Mouse (Mus musculus) intestine, embryonic 15.5 days (tissue): ENCODE data around the gene Plin1. TPM values are rescaled to one million over a fixed set of nuclear protein-coding genes. Genes with fewer than 3 reads are reported as not detected.

Experiments used
- ATAC-seq: fragments of 200-750 bp; cut with Nextera tagmentation; 2 replicates; pipeline ENCODE4 v1.8.0; 2017; ENCODE audit warnings: moderate TSS enrichment, moderate library complexity
- H3K27ac ChIP-seq: fragments of 300-500 bp; sonication (generic); 2 replicates; pipeline ENCODE4 v1.5.1; 2015; ENCODE audit warnings: mild to moderate bottlenecking, inconsistent platforms
- H3K27me3 ChIP-seq: fragments of 300-500 bp; sonication (generic); replicated peaks from 2 replicates; pipeline ENCODE4 v1.6.1; 2015; ENCODE audit warnings: inconsistent platforms
- H3K36me3 ChIP-seq: fragments of 300-500 bp; sonication (generic); 2 replicates; pipeline ENCODE4 v1.6.1; 2015; ENCODE audit warnings: inconsistent platforms
- H3K4me1 ChIP-seq: fragments of 300-500 bp; sonication (generic); replicated peaks from 2 replicates; pipeline ENCODE4 v1.6.1; 2015; ENCODE audit warnings: inconsistent platforms
- H3K4me2 ChIP-seq: fragments of 300-500 bp; sonication (generic); replicated peaks from 2 replicates; pipeline ENCODE4 v1.6.1; 2015; ENCODE audit warnings: mild to moderate bottlenecking, inconsistent platforms
- H3K4me3 ChIP-seq: fragments of 300-500 bp; sonication (generic); replicated peaks from 2 replicates; pipeline ENCODE4 v1.5.1; 2015; ENCODE audit warnings: inconsistent platforms
- H3K9ac ChIP-seq: fragments of 300-500 bp; sonication (generic); 2 replicates; pipeline ENCODE4 v1.6.1; 2015; ENCODE audit warnings: inconsistent platforms
- H3K9me3 ChIP-seq: fragments of 300-500 bp; sonication (generic); 2 replicates; pipeline ENCODE4 v1.6.1; 2016; ENCODE audit warnings: inconsistent platforms
- WGBS: fragments of 180-500 bp; shearing (Covaris S2); methylation state at CpG from one replicate; pipeline ENCODE4 v1.1.7; 2015; 5-methylcytosine and 5-hydroxymethylcytosine counted together
- polyA plus RNA-seq: library from polyadenylated mRNA; unstranded; fragments of >200 nt; fragmentation: Nextera tagmentation; extraction: Ambion mirVana; gene quantifications from 2 replicates; pipeline ENCODE4 v1.2.1, GENCODE M21; 2015

Gene Plin1
- polyA plus RNA-seq, 1 experiment from 2014 or later = not detected

- Histone ChIP-seq H3K27ac (no peak overlapping the region), H3K4me1 (0 out of 2 replicates have a peak, but pooled peaks cover 8% of the 10 kb centered on the region), H3K9me3 (no peaks in the 10 kb centered on the region), H3K27me3 (no peaks in the 10 kb centered on the region), H3K9ac (no peak overlapping the region), H3K36me3 (no peaks in the 10 kb centered on the region), H3K4me3 (no peak overlapping the region), H3K4me2 (no peak overlapping the region)
- ATAC-seq = 0 out of 2 replicates have a peak, but pooled peaks have one; percentile 9
- WGBS = 66% methylated on average over 11 of the region's 11 CpGs
Measured at GRCm38 (mm10) chr7:79729743-79730370, 2.8 kb downstream of the Plin1 start.

GRCm38 (mm10) chr7:79729169-79729568 lies 3.5 kb downstream of the Plin1 start:
- Histone ChIP-seq H3K4me2 (no peak overlapping the region), H3K36me3 (no peaks in the 10 kb centered on the region), H3K4me3 (no peak overlapping the region), H3K9me3 (no peaks in the 10 kb centered on the region), H3K27me3 (no peaks in the 10 kb centered on the region), H3K4me1 (0 out of 2 replicates have a peak, but pooled peaks cover 4% of the 10 kb centered on the region), H3K9ac (no peak overlapping the region), H3K27ac (no peak overlapping the region)
- ATAC-seq = 0 out of 2 replicates have a peak, but pooled peaks have one; percentile 17
- WGBS = 3% methylated on average over 8 of the region's 8 CpGs

- no peak overlapping the region for H3K4me3 ChIP-seq
- H3K27ac ChIP-seq = no peak overlapping the region
- WGBS = 33% methylated on average over 6 of the region's 6 CpGs
- no peaks in the 10 kb centered on the region for H3K4me1 ChIP-seq
- ATAC-seq = peak; percentile 48
- H3K9ac ChIP-seq = no peak overlapping the region
- no peaks in the 10 kb centered on the region for H3K9me3 ChIP-seq
- no peaks in the 10 kb centered on the region for H3K36me3 ChIP-seq
- H3K4me2 ChIP-seq = no peak overlapping the region
- H3K27me3 ChIP-seq = no peaks in the 10 kb centered on the region; the same call in 1 of the 2 replicates
Measured at GRCm38 (mm10) chr7:79728219-79728618, 4.5 kb downstream of the Plin1 start.

- Histone ChIP-seq H3K36me3 (no peaks in the 10 kb centered on the region), H3K27ac (no peak overlapping the region), H3K4me1 (no peaks in the 10 kb centered on the region), H3K4me2 (no peak overlapping the region), H3K9ac (no peak overlapping the region), H3K27me3 (peaks cover 4% of the 10 kb centered on the region; the same call in 1 of the 2 replicates), H3K4me3 (no peak overlapping the region), H3K9me3 (no peaks in the 10 kb centered on the region)
- 7% methylated on average over 2 of the region's 2 CpGs for WGBS
- ATAC-seq = no peak
Measured at GRCm38 (mm10) chr7:79727091-79727490, 5.6 kb downstream of the Plin1 start.

GRCm38 (mm10) chr7:79721386-79721977 lies 11.2 kb downstream of the Plin1 start:
- no peaks in the 10 kb centered on the region for H3K9me3 ChIP-seq
- 0 out of 2 replicates have a peak overlapping the region, but pooled peaks have one; percentile 56 for H3K27ac ChIP-seq
- no peaks in the 10 kb centered on the region for H3K36me3 ChIP-seq
- WGBS = under 1% methylated on average over 48 of the region's 48 CpGs
- ATAC-seq = peak; percentile 82
- H3K4me1 ChIP-seq = no peaks in the 10 kb centered on the region; the same call in none of the 2 replicates
- peak overlapping the region; percentile 73 for H3K9ac ChIP-seq
- H3K4me3 ChIP-seq = peak overlapping the region; percentile 64
- H3K27me3 ChIP-seq = peaks cover 4% of the 10 kb centered on the region
- peak overlapping the region; percentile 97 for H3K4me2 ChIP-seq

- under 1% methylated on average over 55 of the region's 55 CpGs for WGBS
- Histone ChIP-seq H3K4me1 (peaks cover 6% of the 10 kb centered on the region), H3K27me3 (0 out of 2 replicates have a peak, but pooled peaks cover 7% of the 10 kb centered on the region), H3K9ac (peak within 1 kb of the TSS; percentile 71), H3K9me3 (no peaks in the 10 kb centered on the region), H3K36me3 (no peaks in the 10 kb centered on the region), H3K4me2 (peak within 1 kb of the TSS; percentile 89), H3K27ac (peak within 1 kb of the TSS; percentile 44; the same call in 1 of the 2 replicates), H3K4me3 (peak within 1 kb of the TSS; percentile 65)
- peak; percentile 97 for ATAC-seq
Measured at GRCm38 (mm10) chr7:79715187-79715981, 17.3 kb downstream of the Plin1 start, which contains the start of gene Kif7. Kif7 (minus strand) TSS chr7:79715720.

GRCm38 (mm10) chr7:79710831-79711230 lies 21.9 kb downstream of the Plin1 start:
- Histone ChIP-seq H3K36me3 (0 out of 2 replicates have a peak, but pooled peaks cover 5% of the 10 kb centered on the region), H3K9ac (no peak overlapping the region), H3K27ac (no peak overlapping the region), H3K4me3 (no peak overlapping the region), H3K4me2 (peak overlapping the region; percentile 86; the same call in 1 of the 2 replicates), H3K4me1 (peaks cover 11% of the 10 kb centered on the region), H3K9me3 (no peaks in the 10 kb centered on the region), H3K27me3 (0 out of 2 replicates have a peak, but pooled peaks cover 13% of the 10 kb centered on the region)
- WGBS = 51% methylated on average over 17 of the region's 17 CpGs
- no peak for ATAC-seq

GRCm38 (mm10) chr7:79710130-79710607 lies 22.5 kb downstream of the Plin1 start:
- peak; percentile 84 for ATAC-seq
- WGBS = 3% methylated on average over 55 of the region's 55 CpGs
- Histone ChIP-seq H3K4me2 (peak overlapping the region; percentile 86), H3K9ac (peak overlapping the region; percentile 44), H3K27me3 (0 out of 2 replicates have a peak, but pooled peaks cover 13% of the 10 kb centered on the region), H3K9me3 (no peaks in the 10 kb centered on the region), H3K27ac (no peak overlapping the region), H3K4me1 (peaks cover 10% of the 10 kb centered on the region), H3K4me3 (peak overlapping the region; percentile 45), H3K36me3 (0 out of 2 replicates have a peak, but pooled peaks cover 5% of the 10 kb centered on the region)

GRCm38 (mm10) chr7:79705210-79705609 lies 27.5 kb downstream of the Plin1 start:
- Histone ChIP-seq H3K4me2 (no peak overlapping the region), H3K36me3 (peaks cover 11% of the 10 kb centered on the region; the same call in 1 of the 2 replicates), H3K9ac (no peak overlapping the region), H3K9me3 (no peaks in the 10 kb centered on the region), H3K4me1 (peaks cover 4% of the 10 kb centered on the region; the same call in 1 of the 2 replicates), H3K27me3 (0 out of 2 replicates have a peak, but pooled peaks cover 5% of the 10 kb centered on the region), H3K27ac (no peak overlapping the region), H3K4me3 (no peak overlapping the region)
- 86% methylated on average over 5 of the region's 5 CpGs for WGBS
- ATAC-seq = no peak

GRCm38 (mm10) chr7:79702755-79703154 lies 29.9 kb downstream of the Plin1 start:
- no peak overlapping the region for H3K4me3 ChIP-seq
- no peak for ATAC-seq
- no peak overlapping the region for H3K9ac ChIP-seq
- H3K4me1 ChIP-seq = no peaks in the 10 kb centered on the region
- H3K36me3 ChIP-seq = peaks cover 11% of the 10 kb centered on the region; the same call in 1 of the 2 replicates
- H3K27ac ChIP-seq = no peak overlapping the region
- 87% methylated on average over 16 of the region's 16 CpGs for WGBS
- H3K4me2 ChIP-seq = no peak overlapping the region
- no peaks in the 10 kb centered on the region for H3K27me3 ChIP-seq
- H3K9me3 ChIP-seq = no peaks in the 10 kb centered on the region

- no peak for ATAC-seq
- no peaks in the 10 kb centered on the region for H3K4me1 ChIP-seq
- H3K9me3 ChIP-seq = no peaks in the 10 kb centered on the region
- peaks cover 48% of the 10 kb centered on the region for H3K36me3 ChIP-seq
- no peak overlapping the region for H3K9ac ChIP-seq
- H3K4me3 ChIP-seq = no peak overlapping the region
- no peak overlapping the region for H3K27ac ChIP-seq
- no peaks in the 10 kb centered on the region for H3K27me3 ChIP-seq
- WGBS = 81% methylated on average over 8 of the region's 8 CpGs
- H3K4me2 ChIP-seq = no peak overlapping the region
Measured at GRCm38 (mm10) chr7:79696495-79696894, 36.2 kb downstream of the Plin1 start.

- no peak overlapping the region for H3K9ac ChIP-seq
- ATAC-seq = no peak
- H3K4me2 ChIP-seq = no peak overlapping the region
- no peaks in the 10 kb centered on the region for H3K9me3 ChIP-seq
- H3K27me3 ChIP-seq = no peaks in the 10 kb centered on the region
- H3K4me3 ChIP-seq = no peak overlapping the region
- H3K36me3 ChIP-seq = peaks cover 25% of the 10 kb centered on the region
- H3K27ac ChIP-seq = no peak overlapping the region
- no peaks in the 10 kb centered on the region for H3K4me1 ChIP-seq
- WGBS = 94% methylated on average over 2 of the region's 2 CpGs
Measured at GRCm38 (mm10) chr7:79680231-79680630, 52.5 kb downstream of the Plin1 start.
